Mouse (Mus musculus) liver, adult 2 months (tissue): ENCODE data around the gene Ranbp9. TPM values are rescaled to one million over a fixed set of nuclear protein-coding genes. Genes with fewer than 3 reads are reported as not detected.

ENCODE experiments used
- DNase-seq: peaks from one replicate; pipeline ENCODE4 v3.0.0-alpha.2; 2011; ENCODE audit warnings: low read depth, low spot score; ENCODE audit errors: extremely low read depth
- H3K27ac ChIP-seq: fragments of 200-500 bp; replicated peaks from 2 replicates; pipeline ENCODE4 v1.5.1; 2012; ENCODE audit warnings: low read depth, mild to moderate bottlenecking, control low read depth, inconsistent platforms, low read length; ENCODE audit not compliant: insufficient read depth
- H3K27me3 ChIP-seq: fragments of 200-500 bp; 2 replicates; pipeline ENCODE4 v1.6.1; 2012; ENCODE audit warnings: mild to moderate bottlenecking, moderate library complexity, low read length, inconsistent platforms; ENCODE audit not compliant: control insufficient read depth, insufficient read depth
- H3K36me3 ChIP-seq: fragments of 200-500 bp; 2 replicates; pipeline ENCODE4 v1.6.1; 2012; ENCODE audit warnings: low read length, inconsistent platforms; ENCODE audit not compliant: control insufficient read depth, insufficient read depth
- H3K4me1 ChIP-seq: fragments of 200-500 bp; 2 replicates; pipeline ENCODE4 v1.6.1; 2011; ENCODE audit warnings: low read length; ENCODE audit not compliant: control insufficient read depth, insufficient read depth
- H3K4me3 ChIP-seq: fragments of 200-500 bp; 2 replicates; pipeline ENCODE4 v1.5.1; 2011; ENCODE audit warnings: low read depth, mild to moderate bottlenecking, control low read depth, low read length, moderate library complexity; ENCODE audit not compliant: insufficient read depth
- H3K79me2 ChIP-seq: fragments of 200-500 bp; 2 replicates; pipeline ENCODE4 v1.6.1; 2012; ENCODE audit warnings: inconsistent platforms, mild to moderate bottlenecking, low read length, moderate library complexity; ENCODE audit not compliant: control insufficient read depth, insufficient read depth
- H3K9ac ChIP-seq: fragments of 200-500 bp; 2 replicates; pipeline ENCODE4 v1.6.1; 2012; ENCODE audit warnings: low read depth, mild to moderate bottlenecking, control low read depth, inconsistent platforms, low read length
- CTCF ChIP-seq: fragments of 200-500 bp; IDR thresholded peaks from 2 replicates; pipeline ENCODE4 v1.5.1; 2011; ENCODE audit warnings: low read depth, low read length, control low read depth
- POLR2A ChIP-seq: fragments of 200-500 bp; IDR thresholded peaks from 2 replicates; pipeline ENCODE4 v1.6.1; 2011; ENCODE audit warnings: low read length, control low read depth; ENCODE audit not compliant: insufficient read depth; ENCODE audit errors: extremely low read depth
- WGBS: fragments of 180-500 bp; shearing (Covaris S2); methylation state at CpG from one replicate; pipeline ENCODE4 v1.1.7; 2018; 5-methylcytosine and 5-hydroxymethylcytosine counted together
- polyA plus RNA-seq: library from polyadenylated mRNA; depleted of rRNA; stranded (reverse); fragments of >200 nt; gene quantifications from 2 replicates; pipeline ENCODE4 v1.2.3, GENCODE M21; 2012
- total RNA-seq: library from RNA; depleted of rRNA; stranded (reverse); fragments of >200 nt; gene quantifications from 2 replicates; pipeline ENCODE4 v1.2.3, GENCODE M21; 2014

The Ranbp9 gene
- total and polyA plus RNA-seq, 2 experiments, result 17.8 to 27.8 TPM

GRCm38 (mm10) chr13:43469607-43470006 is 11.5 kb downstream of the Ranbp9 start:
- H3K9ac ChIP-seq, result no peak overlapping the region
- H3K27me3 ChIP-seq, result no peaks in the 10 kb centered on the region
- no peak overlapping the region for H3K27ac ChIP-seq
- peak; percentile 79 for DNase-seq
- TF ChIP-seq CTCF (no peak), POLR2A (no peak)
- 75% methylated on average over 1 of the region's 1 CpGs for WGBS
- peaks cover 31% of the 10 kb centered on the region for H3K4me1 ChIP-seq
- peaks cover 52% of the 10 kb centered on the region for H3K79me2 ChIP-seq
- H3K36me3 ChIP-seq, result no peaks in the 10 kb centered on the region
- H3K4me3 ChIP-seq, result no peak overlapping the region

GRCm38 (mm10) chr13:43464605-43465004 is 16.5 kb downstream of the Ranbp9 start:
- WGBS, result 52% methylated on average over 2 of the region's 2 CpGs
- no peak for TF ChIP-seq CTCF
- no peak for TF ChIP-seq POLR2A

GRCm38 (mm10) chr13:43457161-43457560 is 23.9 kb downstream of the Ranbp9 start:
- Histone ChIP-seq H3K27ac (no peak overlapping the region; the same call in 1 of the 2 replicates), H3K9ac (no peak overlapping the region), H3K4me1 (peaks cover 16% of the 10 kb centered on the region), H3K4me3 (no peak overlapping the region), H3K27me3 (no peaks in the 10 kb centered on the region), H3K36me3 (peaks cover 3% of the 10 kb centered on the region), H3K79me2 (peaks cover 41% of the 10 kb centered on the region; the same call in 1 of the 2 replicates)
- DNase-seq, result no peak
- WGBS, result 30% methylated on average over 1 of the region's 1 CpGs
- no peak for TF ChIP-seq CTCF
- TF ChIP-seq POLR2A, result no peak

More at GRCm38 (mm10) chr13:43464605-43465004, 16.5 kb downstream of the Ranbp9 start:
- Histone ChIP-seq H3K9ac (no peak overlapping the region), H3K36me3 (peaks cover 3% of the 10 kb centered on the region), H3K4me3 (no peak overlapping the region), H3K4me1 (peaks cover 5% of the 10 kb centered on the region; the same call in 1 of the 2 replicates), H3K27me3 (no peaks in the 10 kb centered on the region), H3K79me2 (peaks cover 40% of the 10 kb centered on the region), H3K27ac (no peak overlapping the region)
- DNase-seq, result peak; percentile 79

- H3K9ac ChIP-seq, result no peak overlapping the region
- H3K4me3 ChIP-seq, result no peak overlapping the region
- H3K27ac ChIP-seq, result no peak overlapping the region
- H3K27me3 ChIP-seq, result no peaks in the 10 kb centered on the region
- H3K4me1 ChIP-seq, result peaks cover 20% of the 10 kb centered on the region
- 45% methylated on average over 7 of the region's 7 CpGs for WGBS
- TF ChIP-seq CTCF (no peak), POLR2A (no peak)
- H3K36me3 ChIP-seq, result no peaks in the 10 kb centered on the region
- H3K79me2 ChIP-seq, result peaks cover 39% of the 10 kb centered on the region; the same call in 1 of the 2 replicates
- no peak for DNase-seq
Measured at GRCm38 (mm10) chr13:43454431-43454830, 26.7 kb downstream of the Ranbp9 start.

GRCm38 (mm10) chr13:43452843-43453605 is 28.1 kb downstream of the Ranbp9 start:
- Histone ChIP-seq H3K36me3 (no peaks in the 10 kb centered on the region), H3K4me3 (no peak overlapping the region), H3K9ac (no peak overlapping the region), H3K4me1 (peaks cover 22% of the 10 kb centered on the region), H3K79me2 (peaks cover 37% of the 10 kb centered on the region; the same call in 1 of the 2 replicates), H3K27ac (peak overlapping the region; percentile 9; the same call in 1 of the 2 replicates), H3K27me3 (no peaks in the 10 kb centered on the region)
- WGBS, result 47% methylated on average over 7 of the region's 7 CpGs
- DNase-seq, result no peak
- no peak for TF ChIP-seq POLR2A
- TF ChIP-seq CTCF, result no peak

GRCm38 (mm10) chr13:43452177-43452576 is 28.9 kb downstream of the Ranbp9 start:
- no peak for TF ChIP-seq POLR2A
- no peak for TF ChIP-seq CTCF
- Histone ChIP-seq H3K36me3 (no peaks in the 10 kb centered on the region), H3K9ac (no peak overlapping the region), H3K4me1 (peaks cover 24% of the 10 kb centered on the region), H3K27me3 (no peaks in the 10 kb centered on the region), H3K27ac (no peak overlapping the region), H3K4me3 (no peak overlapping the region), H3K79me2 (peaks cover 37% of the 10 kb centered on the region)
- DNase-seq, result no peak
- WGBS, result 67% methylated on average over 2 of the region's 2 CpGs
